Mouse (Mus musculus) stomach, embryonic 16.5 days (tissue): Measurements from ENCODE around the gene Nek1. TPM values are rescaled to one million over a fixed set of nuclear protein-coding genes. Genes with fewer than 3 reads are reported as not detected.

Experiments used
- ATAC-seq: fragments of 200-750 bp; cut with Nextera tagmentation; 2 replicates; pipeline ENCODE4 v1.8.0; 2017; ENCODE audit warnings: moderate number of reproducible peaks, moderate TSS enrichment; ENCODE audit not compliant: insufficient read depth, low FRiP score
- H3K27ac ChIP-seq: fragments of 300-500 bp; sonication (generic); 2 replicates; pipeline ENCODE4 v1.5.1; 2014; ENCODE audit warnings: low read length
- H3K27me3 ChIP-seq: fragments of 300-500 bp; sonication (generic); 2 replicates; pipeline ENCODE4 v1.6.1; 2014; ENCODE audit warnings: low read length, control low read depth, mixed read lengths; ENCODE audit not compliant: control insufficient read depth, insufficient read depth
- H3K36me3 ChIP-seq: fragments of 300-500 bp; sonication (generic); 2 replicates; pipeline ENCODE4 v1.6.1; 2014; ENCODE audit warnings: low read length; ENCODE audit not compliant: control insufficient read depth, insufficient read depth
- H3K4me1 ChIP-seq: fragments of 300-500 bp; sonication (generic); 2 replicates; pipeline ENCODE4 v1.6.1; 2014; ENCODE audit warnings: low read length, control low read depth, mixed read lengths; ENCODE audit not compliant: control insufficient read depth, insufficient read depth
- H3K4me2 ChIP-seq: fragments of 300-500 bp; sonication (generic); 2 replicates; pipeline ENCODE4 v1.6.1; 2014; ENCODE audit warnings: low read depth, low read length, mixed read lengths
- H3K4me3 ChIP-seq: fragments of 300-500 bp; sonication (generic); replicated peaks from 2 replicates; pipeline ENCODE4 v1.5.1; 2014; ENCODE audit warnings: mild to moderate bottlenecking, low read length
- H3K9ac ChIP-seq: fragments of 300-500 bp; sonication (generic); 2 replicates; pipeline ENCODE4 v1.6.1; 2014; ENCODE audit warnings: low read length
- H3K9me3 ChIP-seq: fragments of 300-500 bp; sonication (generic); replicated peaks from 2 replicates; pipeline ENCODE4 v1.6.1; 2016; ENCODE audit warnings: low read length, control low read depth; ENCODE audit not compliant: control insufficient read depth
- WGBS: fragments of 180-500 bp; shearing (Covaris S2); extraction: QIAGEN DNeasy Blood & Tissue Kit; methylation state at CpG from one replicate; pipeline ENCODE4 v1.1.7; 2014; 5-methylcytosine and 5-hydroxymethylcytosine counted together
- polyA plus RNA-seq: library from polyadenylated mRNA; unstranded; fragments of >200 nt; fragmentation: Nextera tagmentation; extraction: Ambion mirVana; gene quantifications from 2 replicates; pipeline ENCODE4 v1.2.1, GENCODE M21; 2015

Gene Nek1
- polyA plus RNA-seq, 1 experiment from 2014 or later, result 17.9 TPM

DNA sequence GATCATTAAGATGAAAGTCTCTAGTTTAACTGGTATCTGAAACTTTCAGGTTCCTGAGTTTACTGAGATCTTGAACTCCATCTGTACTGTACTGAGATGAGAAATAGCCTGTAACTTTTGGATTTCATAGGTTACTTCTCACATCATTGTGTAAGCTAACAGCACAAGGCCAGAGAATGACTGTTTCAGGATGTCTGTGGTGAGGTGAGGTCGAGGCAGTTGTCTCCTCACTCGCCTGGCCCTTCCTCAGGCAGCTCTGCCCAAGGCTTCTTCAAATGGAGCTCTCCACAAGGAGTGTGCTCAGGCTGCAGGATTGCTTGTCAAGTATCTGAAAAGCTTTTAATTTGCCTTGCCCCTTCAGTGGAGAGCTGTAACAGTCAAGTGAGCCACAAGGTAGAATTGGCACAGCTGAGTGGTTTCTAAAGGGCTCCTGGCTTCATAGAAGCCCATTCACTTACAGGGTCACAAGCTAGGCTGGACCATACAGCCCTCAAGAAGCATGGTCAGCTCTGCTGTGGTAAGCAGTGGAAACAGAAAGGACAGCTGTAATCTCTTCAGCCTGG lies 134.4 kb downstream of the Nek1 start:
- H3K4me2 ChIP-seq, result no peak overlapping the region
- no peak for ATAC-seq
- H3K27ac ChIP-seq, result no peak overlapping the region
- no peaks in the 10 kb centered on the region for H3K36me3 ChIP-seq
- H3K9me3 ChIP-seq, result no peaks in the 10 kb centered on the region
- H3K4me1 ChIP-seq, result no peaks in the 10 kb centered on the region
- H3K27me3 ChIP-seq, result no peaks in the 10 kb centered on the region
- WGBS, result 71% methylated on average over 2 of the region's 2 CpGs
- H3K9ac ChIP-seq, result no peak overlapping the region
- H3K4me3 ChIP-seq, result no peak overlapping the region

DNA sequence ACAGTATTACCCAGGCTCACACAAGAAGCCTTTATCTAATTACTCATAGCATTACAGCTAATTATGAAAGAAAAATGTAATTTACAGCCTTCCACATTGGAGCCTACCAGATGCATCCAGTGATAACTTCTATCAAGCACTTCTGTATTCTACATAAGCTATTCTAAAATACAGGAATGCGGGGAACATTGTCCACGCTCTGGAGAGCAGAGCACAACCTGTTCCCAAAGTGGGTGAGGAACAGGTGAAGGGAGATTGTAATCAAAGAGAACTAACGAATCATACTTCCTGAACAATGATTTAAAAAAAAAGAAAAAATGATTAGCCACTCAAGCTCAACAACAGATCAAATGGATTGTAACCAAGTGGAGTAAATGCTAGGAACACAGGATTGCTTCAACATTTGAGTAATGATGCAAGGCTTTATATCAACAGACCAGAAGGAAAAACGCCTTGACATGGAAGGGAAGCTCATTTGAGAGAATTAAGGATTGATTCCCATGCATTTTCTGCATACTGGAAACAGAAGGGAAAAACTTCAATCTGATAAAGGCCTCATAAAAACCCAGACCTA lies 139.7 kb downstream of the Nek1 start:
- 81% methylated on average over 4 of the region's 4 CpGs for WGBS
- Histone ChIP-seq H3K9ac (no peak overlapping the region), H3K4me1 (no peaks in the 10 kb centered on the region), H3K27ac (no peak overlapping the region), H3K4me2 (no peak overlapping the region), H3K36me3 (no peaks in the 10 kb centered on the region), H3K4me3 (no peak overlapping the region), H3K9me3 (no peaks in the 10 kb centered on the region), H3K27me3 (no peaks in the 10 kb centered on the region)
- no peak for ATAC-seq

DNA sequence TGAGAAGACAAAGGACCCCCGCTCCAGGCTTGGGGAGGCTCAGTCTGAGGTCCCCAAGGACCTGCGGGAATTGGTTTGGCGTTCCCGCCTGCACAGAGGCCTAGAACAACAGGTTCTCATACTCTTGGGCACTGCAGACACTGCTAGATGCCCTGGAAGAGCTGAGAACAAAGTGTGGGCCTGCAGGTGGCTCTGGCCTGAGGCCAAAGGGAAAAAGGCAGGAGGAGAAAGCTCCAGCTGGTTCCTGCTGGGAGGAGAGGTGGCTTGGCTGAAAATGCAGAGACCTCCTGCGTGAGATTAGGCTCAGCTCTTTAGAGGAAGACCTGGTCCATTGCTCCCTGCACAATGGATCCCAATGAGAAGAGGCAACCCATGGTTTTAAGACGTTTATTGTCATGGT lies 148.9 kb downstream of the Nek1 start:
- Histone ChIP-seq H3K4me3 (no peak overlapping the region), H3K27me3 (no peaks in the 10 kb centered on the region), H3K36me3 (no peaks in the 10 kb centered on the region), H3K9me3 (no peaks in the 10 kb centered on the region), H3K4me1 (no peaks in the 10 kb centered on the region), H3K4me2 (no peak overlapping the region), H3K27ac (no peak overlapping the region), H3K9ac (no peak overlapping the region)
- peak; percentile 13 for ATAC-seq
- 73% methylated on average over 6 of the region's 6 CpGs for WGBS

DNA sequence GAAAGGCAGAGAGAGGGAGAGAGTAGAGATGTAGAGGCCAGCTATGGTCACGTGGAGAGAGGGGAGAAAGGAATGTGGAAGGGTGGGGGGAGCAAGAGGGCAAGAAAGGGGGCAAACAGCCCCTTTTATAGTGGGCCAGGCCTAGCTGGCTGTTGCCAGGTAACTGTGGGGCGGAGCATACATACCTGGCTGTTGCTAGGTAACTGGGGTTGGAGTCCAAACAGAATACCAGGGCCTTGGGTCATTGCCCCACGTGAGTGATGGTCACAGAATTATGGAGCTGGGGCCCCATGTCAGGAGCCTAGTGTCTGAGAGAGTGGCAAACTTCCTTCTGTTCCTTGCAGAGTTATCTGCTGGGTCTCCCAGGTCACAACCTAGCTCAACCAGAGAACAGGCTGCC lies 149.3 kb downstream of the Nek1 start:
- no peak overlapping the region for H3K4me2 ChIP-seq
- no peaks in the 10 kb centered on the region for H3K9me3 ChIP-seq
- no peaks in the 10 kb centered on the region for H3K4me1 ChIP-seq
- peak; percentile 66 for ATAC-seq
- 52% methylated on average over 3 of the region's 3 CpGs for WGBS
- H3K9ac ChIP-seq, result no peak overlapping the region
- no peak overlapping the region for H3K27ac ChIP-seq
- no peak overlapping the region for H3K4me3 ChIP-seq
- H3K27me3 ChIP-seq, result no peaks in the 10 kb centered on the region
- no peaks in the 10 kb centered on the region for H3K36me3 ChIP-seq

DNA sequence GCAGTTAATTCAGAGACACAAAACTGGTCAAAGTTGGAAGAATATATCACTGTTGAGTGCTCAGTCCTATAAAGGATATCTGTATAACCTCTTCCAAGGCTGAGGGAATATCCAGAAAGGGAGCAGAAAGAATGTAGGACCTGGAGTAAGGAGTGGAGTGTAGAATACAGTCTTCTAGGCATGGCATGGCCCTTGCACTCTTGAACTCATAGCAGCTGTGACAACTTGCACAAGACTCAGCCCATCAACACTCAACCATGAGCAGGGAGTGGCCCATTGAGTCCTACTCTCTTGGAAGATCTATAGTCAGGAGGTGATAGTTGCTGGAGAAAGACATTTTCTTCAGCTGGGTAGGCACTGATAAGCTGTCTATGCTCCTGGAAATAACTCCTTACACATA lies 149.8 kb downstream of the Nek1 start:
- no peak overlapping the region for H3K4me3 ChIP-seq
- no peak overlapping the region for H3K9ac ChIP-seq
- no peak overlapping the region for H3K27ac ChIP-seq
- H3K4me2 ChIP-seq, result no peak overlapping the region
- H3K36me3 ChIP-seq, result no peaks in the 10 kb centered on the region
- no peaks in the 10 kb centered on the region for H3K9me3 ChIP-seq
- no peaks in the 10 kb centered on the region for H3K4me1 ChIP-seq
- no peaks in the 10 kb centered on the region for H3K27me3 ChIP-seq
- no peak for ATAC-seq

DNA sequence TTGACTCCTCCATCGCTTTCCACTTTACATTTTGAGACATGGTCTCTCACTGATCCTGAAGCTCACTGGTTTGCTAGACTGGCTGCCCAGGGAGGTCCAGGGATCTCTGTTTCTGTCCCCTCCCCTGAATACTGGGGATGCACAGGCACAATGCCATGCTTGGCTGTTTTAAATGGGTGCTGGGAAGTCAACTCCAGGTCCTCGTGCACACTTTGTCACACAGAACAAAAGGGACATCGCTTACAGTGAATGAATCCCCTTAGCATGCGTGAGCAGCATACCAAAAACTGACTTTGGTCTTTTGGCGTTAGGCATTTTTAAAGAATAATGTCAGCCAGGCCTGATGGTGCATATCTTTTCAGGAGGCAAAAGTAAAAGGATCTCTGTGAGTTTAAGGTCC lies 155.7 kb downstream of the Nek1 start:
- ATAC-seq, result no peak
- H3K4me2 ChIP-seq, result no peak overlapping the region
- no peaks in the 10 kb centered on the region for H3K4me1 ChIP-seq
- no peaks in the 10 kb centered on the region for H3K27me3 ChIP-seq
- H3K27ac ChIP-seq, result no peak overlapping the region
- no peak overlapping the region for H3K4me3 ChIP-seq
- no peaks in the 10 kb centered on the region for H3K36me3 ChIP-seq
- H3K9me3 ChIP-seq, result no peaks in the 10 kb centered on the region
- WGBS, result 87% methylated on average over 5 of the region's 5 CpGs
- H3K9ac ChIP-seq, result no peak overlapping the region

DNA sequence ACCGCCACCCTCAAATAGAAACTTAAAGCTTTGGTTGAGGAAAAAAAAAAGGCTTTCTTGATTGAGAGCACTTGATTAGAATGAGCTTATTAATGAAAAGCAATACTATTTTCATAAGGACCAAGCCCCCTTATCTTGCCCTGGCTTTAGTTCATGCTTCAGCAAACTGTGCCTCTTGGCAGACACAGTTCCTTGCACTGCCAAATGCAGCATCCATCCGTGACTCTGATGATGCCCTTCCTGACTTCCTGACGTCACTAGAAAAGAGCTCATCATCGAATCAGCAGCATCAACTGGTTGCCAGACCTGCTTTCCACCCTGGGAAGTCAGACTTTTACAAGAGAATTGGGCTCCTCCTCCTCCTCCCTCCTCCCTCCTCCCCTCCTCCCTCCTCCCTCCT lies 157.6 kb downstream of the Nek1 start:
- no peak overlapping the region for H3K27ac ChIP-seq
- H3K27me3 ChIP-seq, result no peaks in the 10 kb centered on the region
- no peak overlapping the region for H3K9ac ChIP-seq
- H3K4me2 ChIP-seq, result no peak overlapping the region
- 74% methylated on average over 4 of the region's 4 CpGs for WGBS
- no peaks in the 10 kb centered on the region for H3K36me3 ChIP-seq
- H3K9me3 ChIP-seq, result no peaks in the 10 kb centered on the region
- H3K4me3 ChIP-seq, result no peak overlapping the region
- no peak for ATAC-seq
- no peaks in the 10 kb centered on the region for H3K4me1 ChIP-seq

DNA sequence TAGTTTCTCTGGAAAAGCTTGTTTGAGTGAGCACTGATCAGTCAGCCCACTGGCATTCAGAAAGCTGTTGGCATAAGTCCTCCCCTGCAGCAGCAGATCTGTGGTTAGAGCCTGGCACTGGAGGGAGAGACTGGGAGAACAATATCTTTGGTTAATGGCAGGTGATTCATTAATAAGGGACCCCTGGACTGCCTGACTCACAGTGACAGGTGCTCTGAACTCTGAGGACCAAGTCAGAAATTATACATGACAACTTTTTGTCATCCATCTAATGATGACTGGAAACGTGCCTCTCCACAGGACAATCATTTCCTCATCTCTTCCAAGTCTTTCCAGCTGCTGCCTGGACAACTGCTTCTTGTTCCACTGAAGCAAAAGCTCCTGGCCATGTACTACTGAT lies 163.4 kb downstream of the Nek1 start:
- Histone ChIP-seq H3K9me3 (no peaks in the 10 kb centered on the region), H3K4me2 (no peak overlapping the region), H3K27me3 (no peaks in the 10 kb centered on the region), H3K36me3 (no peaks in the 10 kb centered on the region), H3K4me3 (no peak overlapping the region), H3K9ac (no peak overlapping the region), H3K4me1 (no peaks in the 10 kb centered on the region), H3K27ac (no peak overlapping the region)
- WGBS, result 47% methylated on average over 1 of the region's 1 CpGs
- no peak for ATAC-seq

DNA sequence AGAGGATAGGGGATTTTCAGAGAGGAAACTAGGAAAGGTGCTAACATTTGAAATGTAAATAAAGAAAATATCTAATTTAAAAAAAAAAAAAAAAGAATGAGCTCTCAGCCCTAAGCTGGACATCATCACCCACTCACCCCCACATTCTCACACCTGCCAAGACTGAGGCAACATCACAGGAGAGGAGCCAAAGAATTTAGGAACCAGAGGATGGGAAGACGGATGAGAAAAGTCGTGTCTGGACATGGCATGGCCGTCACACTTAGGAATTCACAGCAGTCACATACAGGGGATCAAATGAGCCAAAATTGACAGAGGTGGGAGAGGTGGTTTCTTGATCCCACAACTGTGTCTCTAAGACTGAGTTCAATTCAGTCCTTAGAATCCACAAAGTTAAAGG lies 165.5 kb downstream of the Nek1 start:
- no peak overlapping the region for H3K4me2 ChIP-seq
- H3K9ac ChIP-seq, result no peak overlapping the region
- H3K4me3 ChIP-seq, result no peak overlapping the region
- H3K4me1 ChIP-seq, result no peaks in the 10 kb centered on the region
- ATAC-seq, result no peak
- H3K27me3 ChIP-seq, result no peaks in the 10 kb centered on the region
- H3K27ac ChIP-seq, result no peak overlapping the region
- no peaks in the 10 kb centered on the region for H3K36me3 ChIP-seq
- H3K9me3 ChIP-seq, result no peaks in the 10 kb centered on the region
- 77% methylated on average over 3 of the region's 3 CpGs for WGBS
